Mouse (Mus musculus) urinary bladder, postnatal 25 days (tissue): ENCODE results near the gene Il2ra.

ENCODE experiments used
- DNase-seq: peaks from one replicate; pipeline ENCODE4 v3.0.0; 2022; ENCODE audit warnings: low spot score

Gene Il2ra

DNA sequence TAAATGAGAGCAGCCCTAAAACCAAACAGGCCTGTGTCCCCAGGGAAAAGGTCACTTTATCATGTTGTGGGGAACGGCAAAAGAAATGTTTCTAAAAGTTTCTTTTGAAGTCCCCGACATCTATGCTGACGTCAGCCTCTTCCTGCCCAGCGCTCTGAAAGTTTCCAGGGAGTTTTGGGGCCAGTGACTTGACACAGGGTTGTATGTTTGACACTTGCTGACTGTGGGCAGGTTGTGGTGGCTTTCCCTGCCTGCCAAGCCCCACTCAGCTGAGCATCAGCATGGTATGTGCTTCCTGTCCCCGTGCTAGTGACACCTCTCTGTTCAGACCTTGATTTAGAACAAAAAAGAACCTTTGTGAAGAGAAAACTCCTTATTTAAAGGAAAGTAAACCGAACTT is 10.7 kb downstream of the Il2ra start:
- DNase-seq: no peak

DNA sequence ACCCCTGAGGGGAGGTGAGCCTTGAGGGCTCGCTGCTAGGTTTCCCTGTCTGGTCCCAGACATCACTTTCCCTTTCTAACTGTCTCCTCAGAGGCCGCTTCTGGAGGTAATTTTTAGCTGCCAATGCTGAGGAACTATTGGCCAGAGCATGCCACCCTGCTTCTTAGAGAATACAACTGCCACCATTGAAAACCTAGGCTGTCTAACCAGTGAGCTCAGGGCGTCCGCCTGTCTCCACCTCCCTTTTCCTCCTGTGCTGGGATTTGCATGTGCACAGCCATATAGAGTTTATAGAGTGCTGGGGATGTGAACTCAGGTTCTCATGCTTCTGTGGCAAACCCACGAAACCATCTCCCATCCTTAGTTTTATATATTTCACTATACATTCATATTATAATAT is 11.2 kb downstream of the Il2ra start:
- DNase-seq: no peak

DNA sequence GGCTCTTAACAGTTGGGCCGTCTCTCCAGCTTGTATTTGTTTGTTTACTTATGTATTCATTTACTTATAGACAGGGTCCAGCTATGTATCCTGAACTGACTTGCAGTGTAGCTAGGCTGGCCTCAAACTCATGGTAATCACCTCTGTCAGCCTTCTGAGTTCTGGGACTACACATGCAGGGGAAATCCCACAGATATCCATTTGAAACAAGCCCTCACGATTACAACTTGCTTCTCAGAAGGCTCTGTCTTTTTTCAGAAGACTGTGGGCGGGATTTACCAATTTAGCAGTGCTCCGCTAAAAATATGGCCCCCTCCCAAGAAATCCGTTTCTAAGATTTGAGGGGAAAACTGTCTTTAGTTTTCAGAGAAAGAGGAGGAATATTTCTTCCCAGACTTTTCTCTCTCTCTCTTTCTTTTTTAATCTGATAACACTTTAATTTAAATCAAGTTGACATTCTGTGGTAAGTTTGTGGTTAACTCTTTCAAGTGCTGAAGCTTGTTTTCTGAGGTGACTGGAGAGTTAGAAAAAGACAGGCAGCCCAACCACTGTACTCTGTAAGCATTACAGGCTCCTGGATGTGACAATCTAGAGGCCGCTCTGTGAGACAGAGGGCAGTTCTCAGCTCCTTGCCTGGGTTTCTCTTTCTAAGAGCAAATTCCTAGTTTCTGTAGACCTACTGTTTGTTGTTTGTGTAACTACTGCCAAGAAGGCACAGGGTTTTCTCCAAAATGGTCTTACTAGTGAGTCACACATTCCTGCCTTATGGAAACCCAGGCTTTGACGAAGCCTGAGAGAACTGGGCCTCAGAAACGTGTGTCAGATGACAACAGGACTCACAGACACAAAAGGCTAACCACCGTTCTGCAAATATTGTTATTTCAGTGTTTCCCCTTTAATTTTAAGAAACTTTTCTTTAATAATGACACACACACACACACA is 12.7 kb downstream of the Il2ra start:
- no peak for DNase-seq

DNA sequence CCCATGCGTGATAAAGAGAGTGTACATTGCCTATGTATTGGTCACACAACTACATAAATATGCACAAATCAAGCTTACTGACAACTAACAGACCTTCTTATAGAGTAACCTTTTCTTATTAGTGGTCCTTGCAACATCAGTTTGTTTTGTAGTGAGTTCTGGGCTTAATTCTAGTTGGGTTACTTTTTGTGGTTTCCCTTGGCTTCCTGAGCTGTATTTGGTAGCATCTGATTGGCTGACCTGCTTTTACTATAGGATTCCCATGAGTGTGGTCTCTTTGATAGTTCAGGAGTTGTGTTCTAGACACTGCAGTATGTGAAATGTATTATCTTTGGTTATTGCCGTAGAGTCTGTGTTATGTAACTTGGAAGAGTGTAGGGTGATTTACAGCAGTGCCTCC is 15.0 kb downstream of the Il2ra start:
- DNase-seq: no peak

DNA sequence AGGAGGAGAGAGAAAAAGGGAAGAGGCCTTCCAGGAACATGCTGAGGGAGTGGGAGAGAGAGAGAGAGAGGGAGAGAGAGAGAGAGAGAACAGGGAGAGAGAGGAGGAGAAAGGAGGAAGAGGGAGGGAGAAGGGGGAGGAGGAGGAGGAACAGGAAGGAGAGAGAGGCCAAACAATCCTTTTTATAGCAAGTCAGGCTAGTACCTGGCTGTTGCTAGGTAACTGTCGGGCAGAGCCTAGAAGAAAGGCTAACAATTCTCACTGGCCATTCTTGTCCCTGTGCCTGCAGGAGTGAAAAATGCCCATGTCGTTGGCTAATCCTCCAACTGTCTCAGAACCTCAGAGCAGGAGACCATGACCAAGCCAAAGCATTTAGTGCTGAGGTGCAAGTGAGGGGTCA is 16.7 kb downstream of the Il2ra start:
- no peak for DNase-seq

DNA sequence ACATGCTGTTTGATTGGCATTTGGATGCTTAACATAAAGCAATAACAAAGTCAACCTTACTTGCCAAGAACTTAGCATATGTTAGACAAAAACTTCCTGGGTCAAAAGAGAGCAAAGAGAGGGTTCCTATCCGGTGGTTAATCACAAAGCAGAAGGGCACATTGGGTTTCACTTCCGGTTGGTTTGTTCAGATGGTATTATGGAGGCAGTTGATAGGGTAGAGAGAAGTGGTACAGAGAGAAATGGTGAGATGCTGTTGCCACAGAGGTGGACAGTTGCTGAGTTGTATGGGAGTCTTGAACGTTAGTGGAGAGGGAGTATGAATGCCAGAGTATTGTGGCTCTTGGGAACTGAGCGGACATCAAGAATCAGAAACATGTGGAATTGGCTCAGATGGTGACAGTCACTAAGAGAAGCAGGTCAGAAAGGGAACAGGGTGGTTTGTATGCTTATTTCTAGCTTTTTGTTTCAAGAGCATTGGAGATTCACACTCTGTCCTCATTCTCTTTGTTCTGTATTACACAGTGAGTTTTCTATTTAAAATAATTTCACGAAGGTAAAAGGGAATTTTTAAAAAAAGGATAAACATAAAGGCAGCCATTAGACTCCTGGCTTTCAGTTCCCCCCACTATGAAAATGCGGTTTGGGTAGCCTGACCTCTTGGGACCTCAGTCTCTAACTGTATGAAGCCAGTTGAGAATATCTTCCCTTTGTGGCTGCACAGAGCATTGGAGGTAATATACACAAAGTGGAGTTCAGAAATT is 19.7 kb downstream of the Il2ra start:
- DNase-seq: no peak

DNA sequence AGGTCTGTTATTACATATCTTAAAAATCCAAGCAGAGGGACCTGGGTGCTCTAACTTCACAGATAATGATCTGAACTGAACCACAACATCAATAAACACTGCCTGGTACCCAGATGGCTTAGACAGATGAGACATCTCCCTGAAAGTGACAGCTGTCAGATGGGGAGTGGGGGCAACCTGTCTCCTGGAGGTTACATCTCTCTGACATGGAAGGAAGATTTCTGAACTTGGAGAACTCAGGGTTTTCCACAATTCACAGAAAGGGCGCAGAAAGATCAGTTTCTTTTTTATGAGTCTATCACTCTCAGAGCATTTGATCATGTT is 20.3 kb downstream of the Il2ra start:
- no peak for DNase-seq

DNA sequence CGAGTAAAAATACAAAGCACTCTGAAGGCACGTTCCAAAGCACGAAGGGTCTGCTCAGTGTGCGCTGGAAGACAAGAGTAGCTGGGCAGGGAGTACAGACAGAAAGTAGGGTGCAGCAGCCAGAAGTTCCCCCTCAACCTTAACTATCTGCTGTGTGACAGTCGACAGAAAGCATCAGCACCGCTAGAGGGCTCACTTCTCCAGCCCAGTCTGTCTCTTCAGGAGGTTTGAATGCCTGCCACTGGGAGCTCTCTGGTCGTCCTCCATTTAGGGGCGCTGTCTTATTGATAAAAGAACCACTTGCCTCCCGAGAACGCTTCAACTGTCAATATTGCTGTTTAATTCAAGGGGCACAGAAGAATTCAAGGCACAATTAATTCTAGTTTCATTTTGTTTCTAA is 21.4 kb downstream of the Il2ra start:
- peak; percentile 70 for DNase-seq

DNA sequence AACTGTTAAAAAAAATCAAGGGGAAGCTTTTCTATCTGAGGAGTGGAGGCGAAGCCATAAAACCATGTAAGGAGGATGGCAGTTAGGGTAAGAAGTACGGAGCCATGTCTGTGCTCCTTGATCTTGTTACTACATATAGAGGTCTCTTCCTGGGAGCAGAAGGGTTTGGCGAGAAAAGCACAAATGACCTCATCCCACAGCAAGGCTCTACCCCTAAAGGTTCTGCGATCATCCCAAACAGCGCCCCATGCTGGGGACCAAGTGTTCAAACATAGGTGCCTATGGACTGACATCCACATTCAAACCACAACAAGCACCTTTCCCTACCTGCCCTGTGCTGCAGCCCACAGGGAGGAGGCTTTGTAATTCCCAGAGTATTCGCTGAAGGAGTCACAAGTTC is 21.8 kb downstream of the Il2ra start:
- peak; percentile 33 for DNase-seq

DNA sequence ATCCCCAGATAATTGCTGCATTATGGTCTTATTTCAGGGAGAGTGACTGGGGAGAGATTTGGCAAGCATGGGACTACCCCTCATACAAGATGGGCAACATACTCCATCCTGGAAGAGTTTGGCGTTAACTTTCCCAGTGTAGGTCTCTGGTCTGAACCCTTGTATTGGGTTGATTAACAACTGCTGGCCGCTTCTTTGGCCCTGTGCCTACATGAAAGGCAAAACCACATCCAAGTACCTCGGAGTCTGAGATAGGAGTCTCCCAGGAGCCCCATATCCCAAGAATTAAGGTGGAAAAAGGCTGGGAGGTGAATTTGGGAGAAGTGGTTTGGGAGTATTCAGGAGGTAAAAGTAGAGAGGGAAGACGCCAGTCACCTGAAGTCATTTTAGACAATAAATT is 22.2 kb downstream of the Il2ra start:
- no peak for DNase-seq

DNA sequence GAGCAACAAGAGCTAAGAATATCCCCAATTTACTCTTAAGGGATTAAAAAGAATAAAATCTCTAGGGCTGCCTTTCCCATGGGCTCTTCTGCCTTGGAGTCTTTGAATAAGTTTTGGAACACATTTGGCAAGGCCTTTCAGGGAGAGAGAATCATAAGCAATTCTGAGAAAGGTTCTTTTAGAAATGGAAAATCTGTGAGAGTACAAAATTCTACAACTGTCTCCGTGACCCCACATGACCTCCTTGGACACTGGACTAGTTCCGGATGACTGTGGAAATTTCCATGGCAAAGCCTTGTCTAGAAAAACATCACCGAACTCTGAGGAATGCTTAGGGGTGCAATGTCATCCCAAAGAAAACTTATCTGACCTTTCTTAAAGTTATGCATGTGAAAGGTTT is 22.7 kb downstream of the Il2ra start:
- DNase-seq: no peak

DNA sequence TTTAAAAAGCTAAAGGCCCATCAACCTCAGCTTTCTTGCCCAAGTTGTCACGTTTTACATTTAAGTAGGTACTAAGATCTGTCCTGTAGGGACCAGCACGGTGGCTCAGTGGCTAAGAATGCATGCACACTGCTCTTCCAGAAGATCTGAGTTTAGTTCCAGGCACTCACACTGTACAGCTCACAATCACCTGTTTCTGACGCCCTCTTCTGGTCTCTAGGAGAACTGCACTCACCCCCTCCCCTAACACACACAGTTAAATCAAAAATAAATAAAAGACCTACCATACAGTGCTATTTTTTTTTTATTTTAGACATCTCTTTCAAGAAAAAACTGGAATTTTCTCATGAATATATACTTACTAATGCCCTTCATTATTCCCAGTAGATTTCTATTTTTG is 29.5 kb downstream of the Il2ra start:
- DNase-seq: no peak

DNA sequence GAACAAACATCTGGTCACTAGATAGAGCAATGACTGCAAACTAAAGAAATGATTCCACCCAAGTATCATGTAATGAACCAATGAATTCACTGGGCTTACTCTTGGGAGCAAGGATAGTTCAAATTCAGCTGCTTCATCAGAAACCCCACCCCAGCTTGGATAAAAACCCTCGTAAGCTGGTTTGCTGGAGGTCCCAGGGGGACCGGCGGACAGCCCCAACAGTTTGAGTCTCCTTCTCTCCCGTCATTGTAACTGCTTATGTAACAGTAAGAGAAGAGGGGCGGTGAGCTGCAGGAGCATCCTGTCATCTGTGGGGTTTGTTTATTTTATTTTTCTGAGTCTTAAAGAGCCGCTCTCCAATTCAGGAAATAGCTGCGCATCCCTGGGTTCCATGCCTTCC is 37.0 kb downstream of the Il2ra start:
- DNase-seq: no peak

DNA sequence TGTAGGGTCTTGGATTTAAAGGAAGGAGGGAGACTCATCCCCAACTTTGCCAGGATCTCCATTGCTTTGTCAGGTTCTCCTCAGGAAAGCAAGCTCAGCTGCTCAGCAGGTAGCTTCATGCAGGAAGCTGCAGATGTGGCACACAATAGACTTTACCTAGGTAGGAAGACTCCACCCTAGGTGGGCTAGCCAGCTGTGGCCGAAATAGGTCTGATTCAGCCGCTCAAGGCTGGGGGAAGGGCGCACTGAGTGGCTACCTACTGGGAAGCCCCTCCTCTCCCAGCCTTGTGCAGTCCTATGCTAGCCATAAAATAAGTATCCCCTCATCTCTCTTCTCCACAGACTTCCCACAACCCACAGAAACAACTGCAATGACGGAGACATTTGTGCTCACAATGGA is 40.1 kb downstream of the Il2ra start:
- DNase-seq: no peak

DNA sequence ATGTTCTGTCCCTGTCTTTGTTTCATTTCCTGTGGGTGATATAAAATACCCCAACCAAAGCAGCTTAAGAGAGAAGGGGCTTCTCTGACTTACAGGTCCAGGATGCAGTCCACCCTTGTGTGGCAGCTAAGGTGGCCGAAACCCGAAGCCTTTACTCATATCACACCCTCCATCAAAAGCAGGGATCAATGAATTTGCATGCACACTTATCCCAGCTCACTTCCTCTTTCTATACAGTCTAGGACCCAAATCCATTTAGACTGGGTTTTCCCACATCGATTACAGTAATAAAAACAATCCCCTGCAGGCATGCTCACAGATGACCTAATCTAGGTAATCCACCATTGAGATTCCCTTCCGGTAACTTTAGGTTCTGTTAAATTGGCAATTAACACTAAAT is 43.9 kb downstream of the Il2ra start:
- no peak for DNase-seq

DNA sequence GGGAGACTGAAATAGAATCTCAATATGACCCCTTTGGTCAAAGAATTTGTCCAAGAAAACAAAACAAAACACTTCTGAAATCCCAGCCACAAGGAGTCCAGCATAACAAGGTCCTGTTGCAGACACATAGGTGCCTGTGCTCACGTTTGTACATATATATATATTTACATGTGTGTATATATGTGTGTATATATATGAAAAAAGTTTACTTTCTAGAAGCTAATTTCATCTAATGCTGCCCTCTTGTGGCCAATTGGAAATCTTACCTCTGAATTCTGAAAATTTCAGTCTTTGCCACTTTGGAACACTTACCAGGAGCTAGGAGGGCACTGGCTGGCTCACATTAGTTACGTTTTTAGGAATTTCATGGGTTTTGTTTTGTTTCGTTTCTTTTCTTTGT is 44.8 kb downstream of the Il2ra start:
- no peak for DNase-seq

DNA sequence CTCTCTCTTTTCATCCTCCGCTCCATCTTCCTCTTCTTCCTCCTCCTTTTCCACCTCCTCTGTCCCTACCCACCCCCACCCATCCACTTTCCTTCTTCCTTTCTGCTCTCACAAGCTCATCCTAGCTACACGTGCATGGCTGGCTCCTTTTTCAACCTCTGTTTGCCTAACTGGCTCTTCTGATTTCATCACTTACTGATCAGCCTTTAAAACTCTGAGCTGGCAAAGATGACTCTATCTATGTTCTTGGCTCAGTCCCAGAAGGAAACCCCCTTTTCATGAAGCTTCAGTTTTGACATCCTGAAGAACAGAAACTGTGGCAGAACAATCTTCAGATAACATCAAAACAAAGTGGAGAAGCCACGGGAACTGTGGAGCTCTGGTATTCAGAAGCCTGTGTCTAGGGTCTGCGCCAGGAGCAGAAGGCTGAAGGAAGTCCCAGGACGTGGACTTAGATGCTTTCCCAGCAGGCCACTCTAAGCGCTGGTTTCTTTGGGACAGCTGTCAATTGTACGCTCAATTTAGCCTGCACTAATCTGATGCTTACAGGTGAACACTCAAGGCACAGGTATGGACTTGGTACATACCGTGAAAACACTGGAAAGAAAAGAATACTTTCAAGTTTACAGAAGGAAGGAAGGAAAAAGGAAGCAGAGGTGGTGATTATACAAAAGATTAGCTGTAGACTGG is 47.7 kb downstream of the Il2ra start:
- DNase-seq: no peak

DNA sequence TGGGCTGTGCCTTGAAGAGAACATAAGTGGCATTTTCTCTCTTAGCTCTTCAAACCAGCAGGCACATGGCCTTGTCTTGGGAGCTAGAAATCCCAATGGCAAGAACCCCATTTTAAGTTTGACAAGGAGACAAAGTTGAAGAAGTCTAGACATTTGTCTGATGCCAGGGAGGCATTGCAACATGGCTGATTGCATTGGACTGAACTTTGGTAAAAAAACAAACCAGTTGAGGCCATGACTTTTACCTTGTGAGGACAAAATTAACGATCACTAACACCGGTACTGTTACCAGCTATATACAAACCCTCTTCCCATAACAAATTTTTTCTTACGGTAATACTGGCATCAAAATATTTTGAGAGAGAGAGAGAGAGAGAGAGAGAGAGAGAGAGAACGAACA is 50.7 kb downstream of the Il2ra start:
- DNase-seq: no peak

DNA sequence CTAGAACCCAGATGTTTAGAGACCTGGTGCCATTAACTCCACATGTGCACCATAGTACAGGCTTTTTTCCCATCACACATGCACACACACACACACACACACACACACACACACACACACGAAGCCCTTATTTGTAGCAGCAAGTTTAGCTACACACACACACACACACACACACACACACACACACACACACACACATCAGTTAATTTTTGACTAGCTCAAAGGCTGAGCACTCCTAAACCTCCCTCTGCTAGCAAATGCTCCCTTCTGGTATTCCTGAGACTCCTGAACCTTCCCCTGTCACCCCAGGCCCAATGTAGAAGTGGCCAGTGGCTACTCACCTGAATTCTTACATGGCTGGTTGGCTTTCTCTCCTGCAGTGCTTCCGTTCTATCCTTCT is 51.5 kb downstream of the Il2ra start:
- DNase-seq: no peak

DNA sequence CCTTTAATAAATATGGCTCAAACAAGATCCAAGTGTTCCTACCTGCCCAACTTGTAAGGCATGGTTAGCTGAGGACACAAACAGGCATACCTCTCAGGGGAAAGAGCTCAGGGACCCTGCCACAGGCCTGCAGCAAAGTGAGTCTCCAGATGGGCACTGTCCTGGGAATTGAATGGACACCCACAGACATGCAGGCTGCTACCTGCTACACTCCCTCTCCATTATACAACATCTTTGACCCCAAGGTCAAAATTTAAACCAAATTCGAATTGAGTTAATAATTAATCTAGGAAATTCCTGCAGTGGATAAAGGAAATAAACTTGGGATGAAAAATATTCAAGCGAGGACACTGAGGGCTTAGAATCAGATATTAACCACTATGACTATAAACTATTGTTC is 53.3 kb downstream of the Il2ra start:
- DNase-seq: no peak

DNA sequence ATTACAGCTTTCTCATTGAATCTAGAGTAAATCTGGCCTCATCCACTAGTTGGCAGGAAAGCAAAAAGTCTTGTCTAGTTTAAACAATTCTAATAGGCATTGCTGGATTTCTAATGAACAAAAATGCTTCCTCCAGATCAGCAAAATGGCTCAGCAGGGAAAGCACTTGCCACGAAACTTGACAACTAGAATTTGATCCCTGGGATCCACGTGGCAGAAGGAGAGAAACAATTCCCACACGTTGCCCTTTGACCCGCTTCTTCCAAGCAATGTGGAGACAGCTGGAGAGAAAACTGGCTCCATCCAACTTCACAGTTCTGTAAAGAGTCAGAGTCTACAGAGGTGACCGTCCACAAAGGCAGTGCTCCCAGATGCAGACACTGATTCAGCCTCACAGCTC is 56.4 kb downstream of the Il2ra start:
- no peak for DNase-seq

DNA sequence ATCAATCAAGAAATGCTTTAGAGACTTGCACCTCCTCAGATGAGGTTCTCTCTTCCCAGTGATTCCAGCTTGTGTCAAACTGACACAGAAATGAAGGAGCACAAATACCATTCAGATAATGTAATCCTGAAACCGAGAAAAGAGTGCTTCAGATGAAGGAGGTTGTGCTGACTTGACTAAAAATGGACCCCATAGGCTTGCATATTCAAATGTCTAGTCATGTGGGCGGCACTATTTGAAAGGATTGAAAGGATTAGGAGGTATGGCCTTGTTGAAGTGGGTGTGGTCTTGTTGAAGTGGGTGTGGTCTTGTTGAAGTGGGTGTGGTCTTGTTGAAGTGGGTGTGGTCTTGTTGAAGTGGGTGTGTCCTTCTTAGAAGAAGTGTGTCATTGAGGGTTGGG is 57.3 kb downstream of the Il2ra start:
- DNase-seq: no peak
